7 mouse cellular contexts compared by ENCODE assay signal in genomic region chr10:13323139-13323805, GRCm38 (mm10).
A peak's percentile ranks its signal among the peaks of the same experiment; 100 is the strongest.
DNase-seq lines count a peak whose midpoint lies in the region; ATAC-seq and TF ChIP-seq lines count a peak whose summit lies in the region.

No protein-coding gene starts in this region.

- no peaks in the 10 kb centered on the region for H3K9me3 ChIP-seq in heart, embryonic 13.5 days
- H3K9me3 ChIP-seq in limb, embryonic 11.5 days (ENCODE audit: control insufficient read depth, low read length) = no peaks in the 10 kb centered on the region
- H3K9me3 ChIP-seq in midbrain, embryonic 12.5 days = no peaks in the 10 kb centered on the region

- no peaks in the 10 kb centered on the region for H3K36me3 ChIP-seq in heart, embryonic 13.5 days
- H3K36me3 ChIP-seq in limb, embryonic 11.5 days (ENCODE audit: control insufficient read depth, insufficient read depth, low read length) = no peaks in the 10 kb centered on the region
- H3K36me3 ChIP-seq in midbrain, embryonic 12.5 days = no peaks in the 10 kb centered on the region

- H3K27ac ChIP-seq in heart, embryonic 13.5 days (replicated peaks) = peak overlapping the region; percentile 97
- H3K27ac ChIP-seq in limb, embryonic 11.5 days (replicated peaks; ENCODE audit: low read depth, low read length) = peak overlapping the region; percentile 91
- H3K27ac ChIP-seq in midbrain, embryonic 12.5 days (replicated peaks) = peak overlapping the region; percentile 56

- peak overlapping the region; percentile 79 for H3K4me3 ChIP-seq in heart, embryonic 13.5 days
- H3K4me3 ChIP-seq in limb, embryonic 11.5 days (ENCODE audit: low read depth, low read length) = peak overlapping the region; percentile 53
- peak overlapping the region; percentile 63 for H3K4me3 ChIP-seq in midbrain, embryonic 12.5 days

- H3K4me1 ChIP-seq in heart, embryonic 13.5 days = peaks cover 67% of the 10 kb centered on the region
- H3K4me1 ChIP-seq in limb, embryonic 11.5 days (ENCODE audit: control insufficient read depth, insufficient read depth, low read length) = no peaks in the 10 kb centered on the region
- H3K4me1 ChIP-seq in midbrain, embryonic 12.5 days = peaks cover 10% of the 10 kb centered on the region

- no peaks in the 10 kb centered on the region for H3K27me3 ChIP-seq in heart, embryonic 13.5 days (replicated peaks)
- no peaks in the 10 kb centered on the region for H3K27me3 ChIP-seq in limb, embryonic 11.5 days (ENCODE audit: control insufficient read depth, insufficient read depth, low read length)
- H3K27me3 ChIP-seq in midbrain, embryonic 12.5 days = no peaks in the 10 kb centered on the region

- 10% methylated on average over 12 of the region's 12 CpGs for WGBS in heart, embryonic 13.5 days
- WGBS in limb, embryonic 11.5 days = 26% methylated on average over 12 of the region's 12 CpGs
- 22% methylated on average over 12 of the region's 12 CpGs for WGBS in midbrain, embryonic 12.5 days

- DNase-seq in Muller cell, postnatal 12 days (ENCODE audit: inconsistent ontology term) = peak; percentile 68
- DNase-seq in brain, embryonic 14.5 days (ENCODE audit: low read depth) = peak; percentile 54
- DNase-seq in limb, embryonic 11.5 days (ENCODE audit: low spot score) = peak; percentile 44
- no peak for DNase-seq in spleen, adult 18-20 months
- DNase-seq in right cerebral cortex, postnatal 10 days (ENCODE audit: low spot score in 2 of 2) = no peak

- peak overlapping the region; percentile 95 for H3K9ac ChIP-seq in heart, embryonic 13.5 days
- H3K9ac ChIP-seq in limb, embryonic 11.5 days (ENCODE audit: low read length) = peak overlapping the region; percentile 87
- H3K9ac ChIP-seq in midbrain, embryonic 12.5 days (replicated peaks) = peak overlapping the region; percentile 82

- TF ChIP-seq CTCF in brain, embryonic 14.5 days (IDR thresholded peaks at IDR 0.05; ENCODE audit: borderline replicate concordance, extremely low read depth, insufficient read depth, insufficient read length) = no peak

- peak overlapping the region; percentile 82 for H3K4me2 ChIP-seq in heart, embryonic 13.5 days
- H3K4me2 ChIP-seq in limb, embryonic 11.5 days (ENCODE audit: low read depth, severe bottlenecking) = peak overlapping the region; percentile 57
- peak overlapping the region; percentile 79 for H3K4me2 ChIP-seq in midbrain, embryonic 12.5 days (replicated peaks)

- TF ChIP-seq POLR2A in brain, embryonic 14.5 days (IDR thresholded peaks at IDR 0.05; ENCODE audit: borderline replicate concordance, extremely low read depth, insufficient read depth, insufficient read length, poor library complexity, severe bottlenecking) = no peak

- no peak for ATAC-seq in heart, embryonic 13.5 days (ENCODE audit: extremely low read depth, insufficient number of reproducible peaks, low FRiP score, low TSS enrichment)
- ATAC-seq in limb, embryonic 11.5 days (ENCODE audit: insufficient number of reproducible peaks, low FRiP score, low TSS enrichment, low read depth) = peak; percentile 41
- 0 out of 2 replicates have a peak, but pooled peaks have one; percentile 17 for ATAC-seq in midbrain, embryonic 12.5 days (ENCODE audit: low FRiP score, low read depth)

Comparison
In these comparisons a context has a peak if more than half of its experiments do, and no peak if none do; other contexts are left out.
1. DNase-seq: peak in Muller cell, postnatal 12 days (single experiment), brain, embryonic 14.5 days (single experiment) and limb, embryonic 11.5 days (single experiment); none in spleen, adult 18-20 months (0 of 2) and right cerebral cortex, postnatal 10 days (0 of 2).
2. Peak in every context shown above with its lines, with median percentiles within 50 percentile points of each other: H3K27ac ChIP-seq, H3K4me2 ChIP-seq, H3K4me3 ChIP-seq and H3K9ac ChIP-seq.